Mouse (Mus musculus) ES-E14 (cell line): ENCODE data around the gene Nfe2l2.
A peak's percentile ranks its signal among the peaks of the same experiment; 100 is the strongest.

ENCODE experiments used
- CHD2 ChIP-seq: IDR thresholded peaks from 2 replicates; pipeline ENCODE4 v1.6.1; 2014; ENCODE audit warnings: mild to moderate bottlenecking, low read depth, low read length, inconsistent platforms
- ZC3H11A ChIP-seq: IDR thresholded peaks from 2 replicates; pipeline ENCODE4 v1.6.1; 2012; ENCODE audit warnings: low read depth, mild to moderate bottlenecking, inconsistent platforms, low read length, borderline replicate concordance
- ZNF384 ChIP-seq: IDR thresholded peaks from 2 replicates; pipeline ENCODE4 v1.6.1; 2012; ENCODE audit warnings: low read depth, low read length, inconsistent platforms

- no peak for TF ChIP-seq ZC3H11A
- TF ChIP-seq CHD2: no peak
- 0 out of 2 replicates have a peak, but pooled peaks have one; percentile 24 for TF ChIP-seq ZNF384
Measured at GRCm38 (mm10) chr2:75690656-75691055, 13.8 kb downstream of the Nfe2l2 start.
